Mouse (Mus musculus): ENCODE results near the gene St3gal4.

St3gal4 gene

GRCm38 (mm10) chr9:35128564-35128963, 9.5 kb upstream of the St3gal4 start:
- DNase-seq = no peak

- DNase-seq = peak; percentile 66
These were observed 8.5 kb upstream of the St3gal4 start for GRCm38 (mm10) chr9:35127561-35127960.

GRCm38 (mm10) chr9:35127147-35127546, 8.1 kb upstream of the St3gal4 start:
- DNase-seq = peak; percentile 98

- peak; percentile 93 for DNase-seq
These were observed 5.5 kb upstream of the St3gal4 start for GRCm38 (mm10) chr9:35124678-35124955.

GRCm38 (mm10) chr9:35123804-35124677, 5.0 kb upstream of the St3gal4 start:
- DNase-seq = peak; percentile 94

GRCm38 (mm10) chr9:35123456-35123803, 4.4 kb upstream of the St3gal4 start:
- DNase-seq = no peak

GRCm38 (mm10) chr9:35122551-35123266, 3.6 kb upstream of the St3gal4 start:
- DNase-seq = no peak

GRCm38 (mm10) chr9:35118563-35118962, 505 bp downstream of the St3gal4 start:
- no peak for DNase-seq

- DNase-seq = peak; percentile 98
These were observed 1.4 kb downstream of the St3gal4 start for GRCm38 (mm10) chr9:35117384-35118295.

GRCm38 (mm10) chr9:35116391-35117381, 2.4 kb downstream of the St3gal4 start:
- DNase-seq = peak; percentile 99

GRCm38 (mm10) chr9:35115804-35116203, 3.3 kb downstream of the St3gal4 start:
- no peak for DNase-seq

GRCm38 (mm10) chr9:35115299-35115698, 3.8 kb downstream of the St3gal4 start:
- peak; percentile 90 for DNase-seq

- DNase-seq = peak; percentile 88
These were observed 4.8 kb downstream of the St3gal4 start for GRCm38 (mm10) chr9:35114234-35114633.

GRCm38 (mm10) chr9:35111941-35112595, 7.0 kb downstream of the St3gal4 start:
- DNase-seq = peak; percentile 98

GRCm38 (mm10) chr9:35111446-35111845, 7.6 kb downstream of the St3gal4 start:
- DNase-seq = no peak

GRCm38 (mm10) chr9:35110567-35110966, 8.5 kb downstream of the St3gal4 start:
- DNase-seq = peak; percentile 90

- peak; percentile 76 for DNase-seq
These were observed 9.0 kb downstream of the St3gal4 start for GRCm38 (mm10) chr9:35110051-35110450.

GRCm38 (mm10) chr9:35108916-35109315, 10.2 kb downstream of the St3gal4 start:
- DNase-seq = peak; percentile 99

- DNase-seq = peak; percentile 87
These were observed 11.0 kb downstream of the St3gal4 start for GRCm38 (mm10) chr9:35108066-35108465.

- peak; percentile 92 for DNase-seq
These were observed 11.7 kb downstream of the St3gal4 start for GRCm38 (mm10) chr9:35107396-35107795.

Data from heart, adult 11 months (tissue).